Mouse (Mus musculus) midbrain, embryonic 13.5 days (tissue): Measurements from ENCODE around the gene Arid5a. TPM values are rescaled to one million over a fixed set of nuclear protein-coding genes. Genes with fewer than 3 reads are reported as not detected.

Experiments used
- ATAC-seq: fragments of 200-750 bp; cut with Nextera tagmentation; 2 replicates; pipeline ENCODE4 v1.8.0; 2017; ENCODE audit warnings: mild to moderate bottlenecking, moderate TSS enrichment, moderate library complexity
- H3K27ac ChIP-seq: fragments of 300-500 bp; sonication (generic); 2 replicates; pipeline ENCODE4 v1.5.1; 2015; ENCODE audit warnings: inconsistent platforms, mild to moderate bottlenecking, moderate library complexity
- H3K27me3 ChIP-seq: fragments of 300-500 bp; sonication (generic); 2 replicates; pipeline ENCODE4 v1.6.1; 2015; ENCODE audit warnings: mild to moderate bottlenecking, inconsistent platforms
- H3K36me3 ChIP-seq: fragments of 300-500 bp; sonication (generic); 2 replicates; pipeline ENCODE4 v1.6.1; 2015; ENCODE audit warnings: mild to moderate bottlenecking, inconsistent platforms
- H3K4me1 ChIP-seq: fragments of 300-500 bp; sonication (generic); replicated peaks from 2 replicates; pipeline ENCODE4 v1.6.1; 2015; ENCODE audit warnings: inconsistent platforms
- H3K4me2 ChIP-seq: fragments of 300-500 bp; sonication (generic); replicated peaks from 2 replicates; pipeline ENCODE4 v1.6.1; 2015; ENCODE audit warnings: moderate library complexity, mild to moderate bottlenecking, inconsistent platforms
- H3K4me3 ChIP-seq: fragments of 300-500 bp; sonication (generic); replicated peaks from 2 replicates; pipeline ENCODE4 v1.5.1; 2015; ENCODE audit warnings: mild to moderate bottlenecking, inconsistent platforms
- H3K9ac ChIP-seq: fragments of 300-500 bp; sonication (generic); replicated peaks from 2 replicates; pipeline ENCODE4 v1.6.1; 2015; ENCODE audit warnings: mild to moderate bottlenecking, inconsistent platforms
- H3K9me3 ChIP-seq: fragments of 300-500 bp; sonication (generic); 2 replicates; pipeline ENCODE4 v1.6.1; 2016; ENCODE audit warnings: mild to moderate bottlenecking, inconsistent platforms
- WGBS: fragments of 180-500 bp; shearing (Covaris S2); methylation state at CpG from one replicate; pipeline ENCODE4 v1.1.7; 2015; 5-methylcytosine and 5-hydroxymethylcytosine counted together
- polyA plus RNA-seq: library from polyadenylated mRNA; unstranded; fragments of >200 nt; fragmentation: Nextera tagmentation; extraction: Ambion mirVana; gene quantifications from 2 replicates; pipeline ENCODE4 v1.2.1, GENCODE M21; 2015

Gene Arid5a
- polyA plus RNA-seq, 1 experiment from 2014 or later, result 2.4 TPM

GRCm38 (mm10) chr1:36271516-36272230, 35.9 kb upstream of the Arid5a start:
- Histone ChIP-seq H3K4me3 (no peak overlapping the region), H3K4me2 (no peak overlapping the region), H3K27ac (no peak overlapping the region), H3K4me1 (0 out of 2 replicates have a peak, but pooled peaks cover 2% of the 10 kb centered on the region), H3K9me3 (no peaks in the 10 kb centered on the region), H3K9ac (no peak overlapping the region), H3K27me3 (peaks cover 13% of the 10 kb centered on the region; the same call in 1 of the 2 replicates), H3K36me3 (no peaks in the 10 kb centered on the region)
- no peak for ATAC-seq
- WGBS, result 78% methylated on average over 8 of the region's 8 CpGs

- 86% methylated on average over 5 of the region's 5 CpGs for WGBS
These were observed 35.0 kb upstream of the Arid5a start for GRCm38 (mm10) chr1:36272546-36272945.

GRCm38 (mm10) chr1:36273288-36273687, 34.2 kb upstream of the Arid5a start:
- H3K27me3 ChIP-seq, result peaks cover 13% of the 10 kb centered on the region; the same call in 1 of the 2 replicates
- no peak overlapping the region for H3K4me2 ChIP-seq
- no peaks in the 10 kb centered on the region for H3K36me3 ChIP-seq
- no peaks in the 10 kb centered on the region for H3K9me3 ChIP-seq
- ATAC-seq, result no peak
- H3K4me1 ChIP-seq, result 0 out of 2 replicates have a peak, but pooled peaks cover 2% of the 10 kb centered on the region
- no peak overlapping the region for H3K27ac ChIP-seq
- no peak overlapping the region for H3K9ac ChIP-seq
- WGBS, result 55% methylated on average over 9 of the region's 9 CpGs
- no peak overlapping the region for H3K4me3 ChIP-seq

More at GRCm38 (mm10) chr1:36272546-36272945, 35.0 kb upstream of the Arid5a start:
- Histone ChIP-seq H3K4me3 (no peak overlapping the region), H3K4me2 (no peak overlapping the region), H3K36me3 (no peaks in the 10 kb centered on the region), H3K27me3 (peaks cover 13% of the 10 kb centered on the region; the same call in 1 of the 2 replicates), H3K4me1 (0 out of 2 replicates have a peak, but pooled peaks cover 2% of the 10 kb centered on the region), H3K9ac (no peak overlapping the region), H3K9me3 (no peaks in the 10 kb centered on the region), H3K27ac (no peak overlapping the region)
- no peak for ATAC-seq

- Histone ChIP-seq H3K4me3 (no peak within 1 kb of the TSS), H3K27me3 (peaks cover 8% of the 10 kb centered on the region; the same call in 1 of the 2 replicates), H3K27ac (no peak within 1 kb of the TSS), H3K4me1 (0 out of 2 replicates have a peak, but pooled peaks cover 2% of the 10 kb centered on the region), H3K9ac (0 out of 2 replicates have a peak within 1 kb of the TSS, but pooled peaks have one; percentile 1), H3K9me3 (no peaks in the 10 kb centered on the region), H3K4me2 (no peak within 1 kb of the TSS), H3K36me3 (no peaks in the 10 kb centered on the region)
- ATAC-seq, result no peak
- 93% methylated on average over 5 of the region's 5 CpGs for WGBS
These were observed 33.1 kb upstream of the Arid5a start, which contains the start of gene Neurl3 for GRCm38 (mm10) chr1:36274455-36274854. Neurl3 (minus strand) TSS chr1:36274679.

- 68% methylated on average over 13 of the region's 13 CpGs for WGBS
- Histone ChIP-seq H3K4me1 (no peaks in the 10 kb centered on the region), H3K4me3 (no peak overlapping the region), H3K27me3 (no peaks in the 10 kb centered on the region), H3K36me3 (no peaks in the 10 kb centered on the region), H3K4me2 (no peak overlapping the region), H3K27ac (no peak overlapping the region), H3K9me3 (no peaks in the 10 kb centered on the region), H3K9ac (no peak overlapping the region)
- no peak for ATAC-seq
These were observed 31.7 kb upstream of the Arid5a start for GRCm38 (mm10) chr1:36275635-36276389.

GRCm38 (mm10) chr1:36277267-36278060, 30.1 kb upstream of the Arid5a start:
- Histone ChIP-seq H3K9me3 (no peaks in the 10 kb centered on the region), H3K9ac (no peak overlapping the region), H3K4me2 (no peak overlapping the region), H3K27ac (no peak overlapping the region), H3K27me3 (no peaks in the 10 kb centered on the region), H3K4me3 (no peak overlapping the region), H3K4me1 (no peaks in the 10 kb centered on the region), H3K36me3 (no peaks in the 10 kb centered on the region)
- 18% methylated on average over 7 of the region's 7 CpGs for WGBS
- ATAC-seq, result peak; percentile 32; the same call in 1 of the 2 replicates

GRCm38 (mm10) chr1:36279202-36279601, 28.3 kb upstream of the Arid5a start:
- Histone ChIP-seq H3K9ac (no peak overlapping the region), H3K4me2 (no peak overlapping the region), H3K36me3 (no peaks in the 10 kb centered on the region), H3K9me3 (no peaks in the 10 kb centered on the region), H3K27ac (no peak overlapping the region), H3K4me3 (no peak overlapping the region), H3K27me3 (no peaks in the 10 kb centered on the region), H3K4me1 (no peaks in the 10 kb centered on the region)
- ATAC-seq, result peak; percentile 40; the same call in 1 of the 2 replicates
- WGBS, result 28% methylated on average over 3 of the region's 3 CpGs

GRCm38 (mm10) chr1:36280938-36281337, 26.6 kb upstream of the Arid5a start:
- Histone ChIP-seq H3K4me2 (no peak overlapping the region), H3K36me3 (no peaks in the 10 kb centered on the region), H3K9me3 (no peaks in the 10 kb centered on the region), H3K4me3 (no peak overlapping the region), H3K4me1 (no peaks in the 10 kb centered on the region), H3K27ac (no peak overlapping the region), H3K27me3 (no peaks in the 10 kb centered on the region), H3K9ac (no peak overlapping the region)
- 86% methylated on average over 3 of the region's 3 CpGs for WGBS
- ATAC-seq, result no peak

- ATAC-seq, result no peak
- no peaks in the 10 kb centered on the region for H3K36me3 ChIP-seq
- no peak overlapping the region for H3K4me3 ChIP-seq
- no peaks in the 10 kb centered on the region for H3K27me3 ChIP-seq
- no peak overlapping the region for H3K4me2 ChIP-seq
- H3K9me3 ChIP-seq, result no peaks in the 10 kb centered on the region
- H3K4me1 ChIP-seq, result no peaks in the 10 kb centered on the region
- no peak overlapping the region for H3K9ac ChIP-seq
- H3K27ac ChIP-seq, result no peak overlapping the region
- WGBS, result 90% methylated on average over 6 of the region's 6 CpGs
These were observed 25.7 kb upstream of the Arid5a start for GRCm38 (mm10) chr1:36281849-36282248.

GRCm38 (mm10) chr1:36293470-36293869, 14.1 kb upstream of the Arid5a start:
- H3K27me3 ChIP-seq, result peaks cover 3% of the 10 kb centered on the region; the same call in 1 of the 2 replicates
- ATAC-seq, result no peak
- H3K4me2 ChIP-seq, result no peak overlapping the region
- no peaks in the 10 kb centered on the region for H3K4me1 ChIP-seq
- H3K9me3 ChIP-seq, result no peaks in the 10 kb centered on the region
- no peak overlapping the region for H3K4me3 ChIP-seq
- WGBS, result 87% methylated on average over 8 of the region's 8 CpGs
- H3K36me3 ChIP-seq, result no peaks in the 10 kb centered on the region
- no peak overlapping the region for H3K27ac ChIP-seq
- H3K9ac ChIP-seq, result no peak overlapping the region

- Histone ChIP-seq H3K27ac (no peak overlapping the region), H3K9ac (no peak overlapping the region), H3K4me1 (0 out of 2 replicates have a peak, but pooled peaks cover 3% of the 10 kb centered on the region), H3K36me3 (no peaks in the 10 kb centered on the region), H3K27me3 (peaks cover 3% of the 10 kb centered on the region; the same call in 1 of the 2 replicates), H3K9me3 (no peaks in the 10 kb centered on the region), H3K4me3 (no peak overlapping the region), H3K4me2 (no peak overlapping the region)
- 88% methylated on average over 3 of the region's 3 CpGs for WGBS
- no peak for ATAC-seq
These were observed 13.1 kb upstream of the Arid5a start for GRCm38 (mm10) chr1:36294402-36294801.
